Mouse (Mus musculus) ES-E14 (cell line): ENCODE data around the gene Tbx19.

Experiments
- CHD2 ChIP-seq: IDR thresholded peaks from 2 replicates; pipeline ENCODE4 v1.6.1; 2014; ENCODE audit warnings: mild to moderate bottlenecking, low read depth, low read length, inconsistent platforms
- HCFC1 ChIP-seq: IDR thresholded peaks from 2 replicates; pipeline ENCODE4 v1.6.1; 2012; ENCODE audit warnings: low read length, inconsistent platforms, borderline replicate concordance; ENCODE audit not compliant: insufficient read depth
- MAFK ChIP-seq: IDR thresholded peaks from 2 replicates; pipeline ENCODE4 v1.6.1; 2014; ENCODE audit warnings: mild to moderate bottlenecking, low read depth, low read length, inconsistent platforms; ENCODE audit not compliant: insufficient read depth
- ZC3H11A ChIP-seq: IDR thresholded peaks from 2 replicates; pipeline ENCODE4 v1.6.1; 2012; ENCODE audit warnings: low read depth, mild to moderate bottlenecking, inconsistent platforms, low read length, borderline replicate concordance
- ZNF384 ChIP-seq: IDR thresholded peaks from 2 replicates; pipeline ENCODE4 v1.6.1; 2012; ENCODE audit warnings: low read depth, low read length, inconsistent platforms

GRCm38 (mm10) chr1:165164920-165165319, 4.3 kb upstream of the Tbx19 start:
- TF ChIP-seq ZC3H11A (no peak), CHD2 (no peak), MAFK (no peak), HCFC1 (no peak), ZNF384 (no peak)
